Mouse (Mus musculus) MN1 (cell line): Measurements from ENCODE around the gene Slc22a21.
"Not testable (repeated sequence)": the region's sequence is repeated elsewhere in the genome, so short reads cannot be mapped to it uniquely, and the experiment has no call there.

ENCODE experiments used
- DNase-seq: peaks from one replicate; pipeline ENCODE4 v3.0.0-alpha.2; 2016; ENCODE audit warnings: low spot score

The Slc22a21 gene

GRCm38 (mm10) chr11:54002147-54002760, 22.1 kb upstream of the Slc22a21 start:
- DNase-seq, result peak; percentile 79

GRCm38 (mm10) chr11:53997661-53998060, 17.5 kb upstream of the Slc22a21 start:
- DNase-seq, result no peak

GRCm38 (mm10) chr11:53992264-53992663, 12.1 kb upstream of the Slc22a21 start:
- DNase-seq, result no peak

GRCm38 (mm10) chr11:53989232-53989631, 9.1 kb upstream of the Slc22a21 start:
- DNase-seq, result no peak

GRCm38 (mm10) chr11:53988081-53988480, 7.9 kb upstream of the Slc22a21 start:
- no peak for DNase-seq

- no peak for DNase-seq
These were observed 1.3 kb upstream of the Slc22a21 start for GRCm38 (mm10) chr11:53981396-53981795.

GRCm38 (mm10) chr11:53979456-53979787, 710 bp downstream of the Slc22a21 start:
- DNase-seq, result peak; percentile 16

GRCm38 (mm10) chr11:53977672-53978071, 2.5 kb downstream of the Slc22a21 start:
- peak; percentile 23 for DNase-seq

- no peak for DNase-seq
These were observed 4.6 kb downstream of the Slc22a21 start for GRCm38 (mm10) chr11:53975559-53975958.

GRCm38 (mm10) chr11:53958984-53959383, 21.1 kb downstream of the Slc22a21 start:
- DNase-seq, result no peak

- not testable (repeated sequence) for DNase-seq
These were observed 22.0 kb downstream of the Slc22a21 start for GRCm38 (mm10) chr11:53958176-53958575.

GRCm38 (mm10) chr11:53956636-53957035, 23.5 kb downstream of the Slc22a21 start:
- DNase-seq, result no peak

- no peak for DNase-seq
These were observed 25.5 kb downstream of the Slc22a21 start for GRCm38 (mm10) chr11:53954653-53955052.

GRCm38 (mm10) chr11:53950133-53950532, 30.0 kb downstream of the Slc22a21 start:
- not testable (repeated sequence) for DNase-seq

GRCm38 (mm10) chr11:53931944-53932318, 48.2 kb downstream of the Slc22a21 start:
- DNase-seq, result not testable (repeated sequence)

- DNase-seq, result peak; percentile 84
These were observed 48.8 kb downstream of the Slc22a21 start for GRCm38 (mm10) chr11:53931091-53931943.

- no peak for DNase-seq
These were observed 50.4 kb downstream of the Slc22a21 start for GRCm38 (mm10) chr11:53929741-53930140.

GRCm38 (mm10) chr11:53928585-53928984, 51.5 kb downstream of the Slc22a21 start:
- DNase-seq, result no peak

GRCm38 (mm10) chr11:53926303-53926702, 53.8 kb downstream of the Slc22a21 start:
- no peak for DNase-seq

- DNase-seq, result no peak
These were observed 61.3 kb downstream of the Slc22a21 start for GRCm38 (mm10) chr11:53918851-53919250.

GRCm38 (mm10) chr11:53911011-53911410, 69.1 kb downstream of the Slc22a21 start:
- DNase-seq, result no peak

- DNase-seq, result no peak
These were observed 71.4 kb downstream of the Slc22a21 start for GRCm38 (mm10) chr11:53908686-53909085.

GRCm38 (mm10) chr11:53904534-53904925, 75.6 kb downstream of the Slc22a21 start:
- no peak for DNase-seq
